Mouse (Mus musculus) myocyte (in vitro differentiated cells): Measurements from ENCODE around the gene Nmral1. TPM values are rescaled to one million over a fixed set of nuclear protein-coding genes. Genes with fewer than 3 reads are reported as not detected.

ENCODE experiments used
- H3K27me3 ChIP-seq: one replicate; pipeline ENCODE4 v1.6.1; 2011; ENCODE audit not compliant: control insufficient read depth, insufficient read depth, insufficient read length
- H3K36me3 ChIP-seq: one replicate; pipeline ENCODE4 v1.6.1; 2011; ENCODE audit not compliant: control insufficient read depth, insufficient read depth
- H3K4me2 ChIP-seq: one replicate; pipeline ENCODE4 v1.6.1; 2011; ENCODE audit warnings: low read depth, control low read depth
- H3K4me3 ChIP-seq: one replicate; pipeline ENCODE4 v1.5.1; 2011; ENCODE audit warnings: mild to moderate bottlenecking, control low read depth, moderate library complexity
- H3K79me2 ChIP-seq: one replicate; pipeline ENCODE4 v1.6.1; 2011; ENCODE audit not compliant: control insufficient read depth, insufficient read depth
- H3ac ChIP-seq: one replicate; pipeline ENCODE4 v1.6.1; 2011; ENCODE audit not compliant: control insufficient read depth, insufficient read length
- CEBPB ChIP-seq: IDR thresholded peaks from 2 replicates; pipeline ENCODE4 v1.6.1; 2011; ENCODE audit warnings: mild to moderate bottlenecking, moderate library complexity; ENCODE audit not compliant: poor library complexity, insufficient read depth, severe bottlenecking
- E2F4 ChIP-seq: IDR thresholded peaks from one replicate; pipeline ENCODE4 v1.6.1; 2011; ENCODE audit warnings: mild to moderate bottlenecking, control low read depth, moderate library complexity; ENCODE audit not compliant: insufficient read depth
- MAX ChIP-seq: IDR thresholded peaks from one replicate; pipeline ENCODE4 v1.6.1; 2011; ENCODE audit warnings: low read depth, mild to moderate bottlenecking, control low read depth
- MYOD1 ChIP-seq, 3 experiments: IDR thresholded peaks; one replicate each; pipeline ENCODE4 v1.6.1; 2011; ENCODE audit warnings: control low read depth in 2 of 3, low read depth in 2 of 3, mild to moderate bottlenecking in 2 of 3, moderate library complexity in 1 of 3; ENCODE audit not compliant: insufficient read length in 2 of 3, control insufficient read depth in 1 of 3
- MYOG ChIP-seq, 3 experiments: IDR thresholded peaks; one replicate each; pipeline ENCODE4 v1.6.1; 2011; ENCODE audit warnings: control low read depth in 2 of 3, low read depth in 2 of 3, mild to moderate bottlenecking in 2 of 3; ENCODE audit not compliant: insufficient read length in 2 of 3, control insufficient read depth in 1 of 3, insufficient read depth in 1 of 3
- POLR2A ChIP-seq: IDR thresholded peaks from one replicate; pipeline ENCODE4 v1.6.1; 2011; ENCODE audit warnings: low read depth, mild to moderate bottlenecking, control low read depth, moderate library complexity; ENCODE audit not compliant: insufficient read length
- POLR2AphosphoS2 ChIP-seq: IDR thresholded peaks from one replicate; pipeline ENCODE4 v1.6.1; 2011; ENCODE audit warnings: low read depth, control low read depth; ENCODE audit not compliant: insufficient read length
- REST ChIP-seq: IDR thresholded peaks from one replicate; pipeline ENCODE4 v1.6.1; 2011; ENCODE audit warnings: mild to moderate bottlenecking, control low read depth, moderate library complexity; ENCODE audit not compliant: insufficient read depth, insufficient read length
- SRF ChIP-seq: IDR thresholded peaks from one replicate; pipeline ENCODE4 v1.6.1; 2011; ENCODE audit warnings: low read depth; ENCODE audit not compliant: control insufficient read depth, insufficient read length
- TCF12 ChIP-seq: IDR thresholded peaks from one replicate; pipeline ENCODE4 v1.6.1; 2011; ENCODE audit warnings: mild to moderate bottlenecking, control low read depth; ENCODE audit not compliant: poor library complexity, insufficient read depth, severe bottlenecking
- TCF3 ChIP-seq: IDR thresholded peaks from one replicate; pipeline ENCODE4 v1.6.1; 2011; ENCODE audit warnings: low read depth, control low read depth; ENCODE audit not compliant: insufficient read length
- USF1 ChIP-seq: IDR thresholded peaks from one replicate; pipeline ENCODE4 v1.6.1; 2011; ENCODE audit warnings: low read depth, mild to moderate bottlenecking, control low read depth, moderate library complexity
- polyA plus RNA-seq: library from polyadenylated mRNA; unstranded; fragments of >200 nt; fragmentation: generic; extraction: Trizol; gene quantifications from one replicate; pipeline ENCODE4 v1.2.1, GENCODE M21; 2012; ENCODE audit warnings: missing spikeins

The Nmral1 gene
- 13.3 TPM for polyA plus RNA-seq

DNA sequence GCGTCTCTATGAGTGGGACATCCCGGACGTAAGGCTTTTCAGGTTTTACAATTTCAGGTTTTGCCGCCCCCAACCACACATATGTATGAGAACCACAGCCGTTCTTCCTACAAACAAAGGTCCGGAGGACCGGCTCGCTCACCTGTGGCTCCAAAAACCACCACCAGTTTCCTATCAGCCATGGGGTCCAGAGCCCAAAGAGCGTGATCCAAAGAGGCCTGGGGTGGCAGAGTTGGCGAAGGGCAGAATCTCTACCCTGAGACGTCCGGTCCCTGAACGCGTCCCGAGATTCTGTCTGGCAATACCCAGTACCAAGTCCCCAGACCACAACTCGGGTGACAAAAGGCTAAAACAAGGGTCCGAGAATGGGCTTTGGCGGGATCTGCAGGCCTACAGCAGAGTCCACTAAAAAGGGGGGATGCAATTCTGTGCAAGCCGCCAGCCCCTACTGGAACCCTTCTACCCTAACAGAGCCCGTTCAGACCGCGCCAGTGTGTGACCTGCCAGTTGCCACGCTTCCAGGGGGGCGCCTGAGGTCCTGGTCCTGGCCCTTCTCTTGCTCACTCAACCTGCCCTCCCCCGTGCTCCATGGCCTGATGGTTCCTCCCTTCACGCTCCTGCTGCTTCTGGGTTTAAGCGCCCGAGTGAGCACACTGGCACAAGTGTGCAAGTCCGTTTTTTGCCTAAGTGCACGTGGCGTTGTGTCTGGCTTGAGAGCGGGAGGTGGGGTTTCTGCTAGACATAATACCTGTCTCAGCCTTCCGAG is at the start of gene Nmral1:
Nmral1 (minus strand) TSS at position 604 of the 766 bp plus-strand sequence.
- H3K79me2 ChIP-seq = no peaks in the 10 kb centered on the region
- peak within 1 kb of the TSS; percentile 65 for H3K4me3 ChIP-seq
- peak within 1 kb of the TSS; percentile 82 for H3K4me2 ChIP-seq
- no peaks in the 10 kb centered on the region for H3K36me3 ChIP-seq
- H3K27me3 ChIP-seq = no peaks in the 10 kb centered on the region
- TF ChIP-seq MAX (peak; percentile 66), MYOD1 (IDR thresholded peaks at IDR 0.05; ENCODE audit: control insufficient read depth in 1 of 3, insufficient read length in 2 of 3, low read depth in 2 of 3) (peak in 1 of 3 experiments; percentile 22), POLR2AphosphoS2 (peak; percentile 50), SRF (peak; percentile 21), TCF3 (no peak), POLR2A (peak; percentile 68), CEBPB (no peak), MYOG (IDR thresholded peaks at IDR 0.05; ENCODE audit: control insufficient read depth in 1 of 3, insufficient read depth in 1 of 3, insufficient read length in 2 of 3, low read depth in 2 of 3) (peak in 1 of 3 experiments; percentile 9), REST (no peak), TCF12 (no peak)
- peak within 1 kb of the TSS; percentile 15 for H3ac ChIP-seq

DNA sequence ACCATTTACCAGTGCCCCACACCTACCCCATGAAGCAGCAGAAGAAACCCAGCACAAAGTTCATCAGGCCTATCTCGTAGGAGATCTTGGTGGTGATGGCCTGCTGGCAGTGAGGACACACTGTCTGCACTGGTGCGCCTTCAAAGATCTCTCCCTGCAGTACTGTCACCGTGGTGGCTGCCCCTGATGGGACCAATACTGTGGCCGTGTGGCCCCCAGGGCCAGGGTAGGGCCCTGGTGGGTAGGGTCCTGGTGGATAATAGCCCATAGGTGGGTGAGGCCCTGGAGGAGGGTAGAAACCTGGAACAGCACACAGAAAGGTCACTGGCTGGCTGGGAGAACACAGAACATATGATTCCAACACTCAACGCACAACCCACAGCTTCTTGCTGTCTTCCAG is 49.6 kb upstream of the Nmral1 start:
- Histone ChIP-seq H3K79me2 (peaks cover 29% of the 10 kb centered on the region), H3K27me3 (no peaks in the 10 kb centered on the region), H3K4me2 (no peak overlapping the region), H3ac (no peak overlapping the region), H3K4me3 (no peak overlapping the region), H3K36me3 (peaks cover 34% of the 10 kb centered on the region)
- TF ChIP-seq MYOG (IDR thresholded peaks at IDR 0.05; ENCODE audit: control insufficient read depth in 1 of 3, insufficient read depth in 1 of 3, insufficient read length in 2 of 3, low read depth in 2 of 3) (no peak), SRF (no peak), TCF3 (no peak), MYOD1 (IDR thresholded peaks at IDR 0.05; ENCODE audit: control insufficient read depth in 1 of 3, insufficient read length in 2 of 3, low read depth in 2 of 3) (no peak), TCF12 (no peak), USF1 (no peak), POLR2AphosphoS2 (no peak), E2F4 (no peak), MAX (no peak), REST (no peak), CEBPB (no peak), POLR2A (no peak)

DNA sequence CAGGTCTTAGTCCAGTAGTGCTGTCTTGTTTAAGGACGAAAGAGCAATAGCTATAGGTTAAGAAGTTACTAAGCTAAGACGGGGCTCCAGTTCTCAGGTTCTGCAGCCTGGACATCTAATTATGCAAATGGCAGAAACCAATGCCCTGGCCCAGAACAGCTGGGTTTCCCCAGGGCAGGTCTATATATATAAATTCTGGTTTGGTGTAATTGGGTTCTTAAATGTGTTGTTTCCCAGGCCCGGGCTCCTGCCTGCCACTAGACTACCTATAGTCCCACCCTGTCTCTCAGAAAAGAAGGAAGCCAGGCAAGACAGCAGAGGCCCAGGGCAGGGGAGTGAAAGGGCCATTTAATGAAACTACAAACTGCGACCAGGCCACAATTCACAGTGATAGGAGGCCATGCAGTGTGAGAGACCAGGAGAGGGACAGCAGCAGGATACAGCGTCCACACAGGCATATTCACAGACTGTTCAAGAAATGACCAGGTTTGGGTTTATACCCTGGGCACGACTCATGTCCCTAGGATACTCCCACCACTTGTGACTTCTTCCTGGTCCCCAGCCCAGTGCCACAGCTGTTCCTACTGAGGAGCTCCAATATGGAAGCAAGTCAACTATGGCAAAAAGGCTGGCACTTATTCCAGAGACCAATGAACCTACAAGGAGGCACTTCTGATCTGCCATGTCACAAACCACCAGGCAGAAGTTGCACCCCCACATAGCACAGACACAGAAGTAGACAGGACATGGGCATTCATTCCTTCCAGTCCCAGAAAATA is 48.0 kb upstream of the Nmral1 start:
- Histone ChIP-seq H3K4me2 (no peak overlapping the region), H3K36me3 (peaks cover 34% of the 10 kb centered on the region), H3K27me3 (no peaks in the 10 kb centered on the region), H3K79me2 (peaks cover 14% of the 10 kb centered on the region), H3ac (no peak overlapping the region), H3K4me3 (no peak overlapping the region)
- TF ChIP-seq MYOG (IDR thresholded peaks at IDR 0.05; ENCODE audit: control insufficient read depth in 1 of 3, insufficient read depth in 1 of 3, insufficient read length in 2 of 3, low read depth in 2 of 3) (peak in 1 of 3 experiments; percentile 22), TCF3 (no peak), SRF (no peak), MAX (no peak), TCF12 (no peak), E2F4 (no peak), CEBPB (no peak), MYOD1 (IDR thresholded peaks at IDR 0.05; ENCODE audit: control insufficient read depth in 1 of 3, insufficient read length in 2 of 3, low read depth in 2 of 3) (peak in 1 of 3 experiments; percentile 14), REST (no peak), POLR2AphosphoS2 (no peak), USF1 (no peak), POLR2A (no peak)

DNA sequence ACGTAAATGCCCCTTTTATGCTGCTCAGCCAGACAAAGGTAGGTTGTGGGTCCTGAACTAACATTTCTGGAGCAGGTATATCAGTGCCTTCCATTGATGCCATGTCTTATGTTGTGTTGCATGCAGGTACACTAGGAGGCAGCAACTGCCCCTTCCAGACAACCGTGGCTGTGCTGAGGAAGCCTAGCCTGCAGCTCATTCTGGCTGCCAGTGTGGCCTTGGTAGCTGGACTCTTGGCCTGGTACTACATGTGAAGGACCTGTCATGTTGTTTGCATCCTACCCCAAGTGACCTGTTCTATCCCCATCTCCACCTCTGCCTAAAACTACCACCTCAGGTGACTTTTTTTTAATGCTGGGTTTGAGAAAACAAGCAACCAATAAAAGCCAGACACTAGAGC is 46.7 kb upstream of the Nmral1 start:
- Histone ChIP-seq H3K36me3 (peaks cover 26% of the 10 kb centered on the region), H3K4me2 (no peak overlapping the region), H3K79me2 (peaks cover 7% of the 10 kb centered on the region), H3K4me3 (no peak overlapping the region), H3K27me3 (no peaks in the 10 kb centered on the region), H3ac (no peak overlapping the region)
- TF ChIP-seq POLR2AphosphoS2 = peak; percentile 85
- TF ChIP-seq TCF12 = no peak
- no peak for TF ChIP-seq MYOG (IDR thresholded peaks at IDR 0.05; ENCODE audit: control insufficient read depth in 1 of 3, insufficient read depth in 1 of 3, insufficient read length in 2 of 3, low read depth in 2 of 3)
- no peak for TF ChIP-seq MAX
